Mouse (Mus musculus) heart, postnatal 14 days (tissue): ENCODE measurements around the gene Itgb1bp1. TPM values are rescaled to one million over a fixed set of nuclear protein-coding genes. Genes with fewer than 3 reads are reported as not detected.
A peak's percentile ranks its signal among the peaks of the same experiment; 100 is the strongest.

ENCODE experiments used
- DNase-seq, 2 experiments: peaks; one replicate each; pipeline ENCODE4 v3.0.0; 2021 to 2022
- intact Hi-C: fragments of 180-260 bp; cut with DNase I; formaldehyde crosslinking; loops from one replicate; pipeline ENCODE4 v1.15.1; 2025
- total RNA-seq, 2 experiments: library from RNA; stranded (reverse); gene quantifications; 2 replicates each; pipeline ENCODE4 v1.2.3; 2021

Itgb1bp1 gene
- total RNA-seq, 2 experiments from 2014 or later, result 34.6 to 43.8 TPM

DNA sequence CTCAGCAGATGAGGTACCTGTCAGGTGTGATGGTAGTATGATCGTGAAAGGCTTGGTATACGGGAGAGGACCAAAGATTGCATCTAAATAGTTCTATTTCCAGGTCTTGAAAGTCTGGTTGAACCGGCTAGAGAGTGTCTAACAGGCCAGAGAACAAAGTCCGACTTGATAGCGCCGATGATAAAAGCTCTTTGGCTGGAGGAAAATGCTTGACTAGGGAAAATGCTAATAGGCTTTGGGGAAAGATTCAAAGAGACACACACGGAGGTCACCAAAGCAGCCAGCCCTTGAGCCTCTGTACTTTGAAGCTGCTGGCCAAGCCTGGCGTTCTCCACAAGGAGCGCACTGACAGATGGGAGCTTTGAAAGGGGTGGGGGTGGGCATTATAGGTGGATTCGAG is 76.8 kb downstream of the Itgb1bp1 start:
- intact Hi-C loops, result loop anchor here (5.0 kb wide), 1 partner anchor 52 kb away; no protein-coding TSS in a partner anchor
- no peak for DNase-seq

DNA sequence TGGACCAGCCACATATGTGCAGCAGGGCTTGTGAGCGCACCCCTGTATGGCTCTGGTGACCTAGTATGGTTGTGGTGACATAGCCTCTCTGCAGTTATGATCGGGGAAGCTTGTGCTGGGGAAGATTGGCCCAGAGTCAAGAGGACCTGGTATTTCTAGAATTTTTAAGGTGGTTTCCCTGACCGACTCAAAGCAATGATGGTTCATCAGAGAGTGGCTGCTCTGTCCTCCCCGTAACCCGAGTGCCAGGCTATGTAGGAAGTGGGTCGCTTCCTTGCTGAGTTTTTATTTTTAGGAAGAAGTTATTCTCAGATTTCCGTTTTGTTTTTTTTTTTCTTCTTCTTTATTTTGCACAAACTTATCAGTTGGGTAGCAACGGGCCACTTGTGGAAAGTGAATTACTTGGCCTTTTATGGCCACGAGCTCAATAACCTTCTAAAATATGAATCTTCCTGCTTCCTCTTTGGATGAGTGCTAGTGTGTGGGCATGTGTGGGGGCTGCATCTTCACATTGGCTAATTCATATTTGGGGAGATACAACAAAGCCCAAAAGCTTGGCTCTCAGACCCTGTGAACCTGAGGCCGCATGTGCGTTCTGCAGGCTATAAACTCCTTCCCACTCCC is 77.8 kb downstream of the Itgb1bp1 start:
- DNase-seq, result no peak
- intact Hi-C loops, result loop anchor here (5.0 kb wide), 1 partner anchor 51 kb away; no protein-coding TSS in a partner anchor

- intact Hi-C loops, result loop anchor here (5.0 kb wide), 1 partner anchor 50 kb away; no protein-coding TSS in a partner anchor
- no peak for DNase-seq
Observed at GRCm38 (mm10) chr12:21207422-21207821, 78.7 kb downstream of the Itgb1bp1 start.

DNA sequence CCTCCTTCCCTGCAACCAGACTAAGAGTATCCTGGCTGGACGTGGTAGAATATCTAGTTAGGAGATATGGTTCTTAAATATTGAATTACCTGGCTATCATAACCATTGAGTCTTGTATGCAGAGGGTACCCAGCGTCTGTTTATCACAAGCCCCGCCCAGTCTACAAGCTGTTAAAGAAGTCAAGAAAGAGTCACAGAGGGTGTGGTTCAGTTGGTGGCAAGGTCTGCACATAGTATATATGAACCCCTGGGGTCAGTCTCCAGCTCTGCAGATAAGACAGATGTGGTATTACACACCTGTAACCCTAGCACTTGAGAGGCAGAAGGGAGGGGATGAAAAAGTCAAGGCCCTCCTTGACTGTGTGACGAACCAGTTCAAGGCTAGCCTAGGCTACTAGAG is 80.3 kb downstream of the Itgb1bp1 start:
- intact Hi-C loops, result loop anchor here (5.0 kb wide), 1 partner anchor 48 kb away; no protein-coding TSS in a partner anchor

DNA sequence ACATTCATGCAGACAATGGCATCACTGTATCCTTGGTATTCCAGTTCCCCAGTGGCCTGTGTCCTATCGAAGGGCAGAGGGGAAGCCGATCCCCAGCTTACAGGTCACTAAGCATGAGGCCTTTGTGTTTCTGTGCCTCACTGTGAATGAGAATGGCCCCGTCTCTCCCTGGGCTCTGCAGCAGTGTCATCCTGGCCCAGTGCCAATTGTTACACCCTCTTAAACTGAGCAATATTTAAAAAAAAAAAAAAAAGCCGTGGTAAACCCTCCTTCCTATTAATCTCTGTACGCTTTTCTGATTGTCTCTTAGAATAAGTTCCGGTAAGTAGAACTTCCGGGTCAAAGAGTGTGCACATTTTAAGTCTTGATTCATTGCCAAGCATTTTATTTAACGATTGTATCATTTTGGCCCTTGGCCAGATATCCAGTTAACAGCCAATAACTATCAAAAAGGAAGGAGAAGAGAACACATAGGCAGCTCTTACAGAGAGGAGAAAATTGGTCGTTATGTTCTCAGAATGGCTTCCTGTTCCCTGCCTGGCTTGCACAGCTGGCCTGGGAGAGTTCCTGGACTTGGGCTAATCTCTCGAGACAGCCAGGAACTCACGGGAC is 81.3 kb downstream of the Itgb1bp1 start:
- DNase-seq, result peak; percentile 60 to 75
- intact Hi-C loops, result loop anchor here (5.0 kb wide), 1 partner anchor 48 kb away; no protein-coding TSS in a partner anchor

More for the DNA sequence above, 80.3 kb downstream of the Itgb1bp1 start:
- DNase-seq, result no peak

GRCm38 (mm10) chr12:21201485-21202269 is 84.4 kb downstream of the Itgb1bp1 start:
- intact Hi-C loops, result no loop called here
- DNase-seq, result no peak

DNA sequence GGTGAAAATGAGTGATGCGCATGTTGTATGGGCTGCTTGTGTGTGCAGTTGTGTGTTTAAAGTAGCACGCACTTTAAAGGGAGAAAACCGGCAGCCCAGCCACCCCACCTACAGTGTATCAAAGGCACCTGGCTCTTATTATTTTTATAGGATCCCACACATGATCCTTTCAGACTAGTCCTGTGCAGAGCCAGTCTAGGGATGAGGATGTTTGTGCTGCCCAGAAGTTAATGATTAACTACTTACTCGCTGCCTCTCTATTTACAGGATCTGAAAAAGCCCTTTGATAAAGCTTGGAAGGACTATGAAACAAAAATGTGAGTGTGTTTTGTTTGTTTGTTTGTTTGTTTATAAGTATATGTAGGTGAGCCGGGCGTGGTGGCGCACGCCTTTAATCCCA is 85.5 kb downstream of the Itgb1bp1 start:
- intact Hi-C loops, result no loop called here

GRCm38 (mm10) chr12:21196420-21196819 is 89.7 kb downstream of the Itgb1bp1 start:
- intact Hi-C loops, result no loop called here

More for the DNA sequence above, 85.5 kb downstream of the Itgb1bp1 start:
- no peak for DNase-seq

GRCm38 (mm10) chr12:21195497-21195896 is 90.6 kb downstream of the Itgb1bp1 start:
- no peak for DNase-seq

More at GRCm38 (mm10) chr12:21196420-21196819, 89.7 kb downstream of the Itgb1bp1 start:
- DNase-seq, result no peak

GRCm38 (mm10) chr12:21191546-21191945 is 94.5 kb downstream of the Itgb1bp1 start:
- intact Hi-C loops, result no loop called here
- DNase-seq, result no peak

More at GRCm38 (mm10) chr12:21195497-21195896, 90.6 kb downstream of the Itgb1bp1 start:
- intact Hi-C loops, result no loop called here

Other genes with a start within 250 kb of the Itgb1bp1 start
- gene Cpsf3, start 893 bp downstream of the Itgb1bp1 start, total RNA-seq, result 10 to 100 TPM; 36.1 to 37.5 TPM
- gene Iah1, start 30.1 kb upstream of the Itgb1bp1 start, total RNA-seq, result 10 to 100 TPM; 23.0 to 23.3 TPM
- gene Adam17, start 87.3 kb upstream of the Itgb1bp1 start, total RNA-seq, result 10 to 100 TPM; 48.4 to 63.3 TPM
- 100 to 1,000 TPM in 1 of 2 experiments, 10 to 100 TPM in 1; 97.2 to 104 TPM for gene Ywhaq, start 131.4 kb upstream of the Itgb1bp1 start, total RNA-seq